Mouse (Mus musculus) small intestine, adult 2 months (tissue): ENCODE results near the gene Rec114. TPM values are rescaled to one million over a fixed set of nuclear protein-coding genes. Genes with fewer than 3 reads are reported as not detected.

Source experiments
- H3K27ac ChIP-seq: fragments of 200-500 bp; 2 replicates; pipeline ENCODE4 v1.5.1; 2012; ENCODE audit warnings: low read depth, low read length, control low read depth, inconsistent platforms; ENCODE audit not compliant: insufficient read depth
- H3K27me3 ChIP-seq: fragments of 200-500 bp; 2 replicates; pipeline ENCODE4 v1.6.1; 2012; ENCODE audit warnings: mild to moderate bottlenecking, moderate library complexity, low read length, inconsistent platforms; ENCODE audit not compliant: control insufficient read depth, insufficient read depth
- H3K36me3 ChIP-seq: fragments of 200-500 bp; 2 replicates; pipeline ENCODE4 v1.6.1; 2012; ENCODE audit warnings: mild to moderate bottlenecking, low read length, control low read depth, inconsistent platforms; ENCODE audit not compliant: control insufficient read depth, insufficient read depth
- H3K4me1 ChIP-seq: fragments of 200-500 bp; 2 replicates; pipeline ENCODE4 v1.6.1; 2012; ENCODE audit warnings: low read length, inconsistent platforms, mixed read lengths; ENCODE audit not compliant: control insufficient read depth, insufficient read depth, insufficient read length
- H3K4me3 ChIP-seq: fragments of 200-500 bp; 2 replicates; pipeline ENCODE4 v1.5.1; 2012; ENCODE audit warnings: low read depth, mild to moderate bottlenecking, control low read depth, inconsistent platforms, low read length, moderate library complexity
- CTCF ChIP-seq: fragments of 200-500 bp; IDR thresholded peaks from 2 replicates; pipeline ENCODE4 v1.5.1; 2012; ENCODE audit warnings: low read depth, mild to moderate bottlenecking, control low read depth, inconsistent platforms, low read length, moderate library complexity, mixed read lengths; ENCODE audit not compliant: insufficient replicate concordance, insufficient read length; ENCODE audit errors: extremely low read depth
- POLR2A ChIP-seq: fragments of 200-500 bp; IDR thresholded peaks from 2 replicates; pipeline ENCODE4 v1.6.1; 2012; ENCODE audit warnings: low read depth, mild to moderate bottlenecking, control low read depth, inconsistent platforms, low read length, moderate library complexity
- WGBS: fragments of 180-500 bp; shearing (Covaris S2); methylation state at CpG from one replicate; pipeline ENCODE4 v1.1.7; 2018; 5-methylcytosine and 5-hydroxymethylcytosine counted together
- polyA plus RNA-seq: library from polyadenylated mRNA; depleted of rRNA; stranded (reverse); fragments of >200 nt; gene quantifications from 2 replicates; pipeline ENCODE4 v1.2.3, GENCODE M21; 2012; rRNA removed

The Rec114 gene
- polyA plus RNA-seq, 1 experiment, result not detected

- WGBS, result 67% methylated on average over 2 of the region's 2 CpGs
- no peak for TF ChIP-seq POLR2A
- no peak for TF ChIP-seq CTCF
- no peak overlapping the region for H3K4me3 ChIP-seq
Observed at GRCm38 (mm10) chr9:58630441-58630840, 113.3 kb downstream of the Rec114 start.

GRCm38 (mm10) chr9:58627197-58627596 lies 116.6 kb downstream of the Rec114 start:
- Histone ChIP-seq H3K36me3 (peaks cover 18% of the 10 kb centered on the region), H3K4me3 (no peak overlapping the region), H3K27ac (no peak overlapping the region), H3K27me3 (no peaks in the 10 kb centered on the region), H3K4me1 (no peaks in the 10 kb centered on the region)
- WGBS, result 14% methylated on average over 2 of the region's 2 CpGs
- no peak for TF ChIP-seq CTCF
- no peak for TF ChIP-seq POLR2A

More at GRCm38 (mm10) chr9:58630441-58630840, 113.3 kb downstream of the Rec114 start:
- no peaks in the 10 kb centered on the region for H3K27me3 ChIP-seq
- H3K36me3 ChIP-seq, result peaks cover 15% of the 10 kb centered on the region
- H3K27ac ChIP-seq, result no peak overlapping the region
- no peaks in the 10 kb centered on the region for H3K4me1 ChIP-seq

GRCm38 (mm10) chr9:58623009-58623408 lies 120.8 kb downstream of the Rec114 start:
- Histone ChIP-seq H3K4me3 (no peak overlapping the region), H3K4me1 (peaks cover 4% of the 10 kb centered on the region; the same call in 1 of the 2 replicates), H3K27me3 (no peaks in the 10 kb centered on the region), H3K27ac (no peak overlapping the region), H3K36me3 (peaks cover 9% of the 10 kb centered on the region)
- no peak for TF ChIP-seq POLR2A
- TF ChIP-seq CTCF, result no peak
- 74% methylated on average over 1 of the region's 1 CpGs for WGBS

GRCm38 (mm10) chr9:58615064-58615938 lies 128.5 kb downstream of the Rec114 start:
- Histone ChIP-seq H3K4me1 (peaks cover 4% of the 10 kb centered on the region; the same call in 1 of the 2 replicates), H3K4me3 (no peak overlapping the region), H3K36me3 (no peaks in the 10 kb centered on the region; the same call in 1 of the 2 replicates), H3K27me3 (no peaks in the 10 kb centered on the region), H3K27ac (no peak overlapping the region)
- WGBS, result 63% methylated on average over 3 of the region's 3 CpGs
- TF ChIP-seq CTCF (no peak), POLR2A (no peak)

GRCm38 (mm10) chr9:58613790-58614189 lies 130.0 kb downstream of the Rec114 start:
- WGBS, result 71% methylated on average over 1 of the region's 1 CpGs
- TF ChIP-seq POLR2A (no peak), CTCF (no peak)
- H3K4me1 ChIP-seq, result peaks cover 3% of the 10 kb centered on the region; the same call in 1 of the 2 replicates
- H3K4me3 ChIP-seq, result no peak overlapping the region
- H3K27ac ChIP-seq, result no peak overlapping the region
- no peaks in the 10 kb centered on the region; the same call in 1 of the 2 replicates for H3K36me3 ChIP-seq
- no peaks in the 10 kb centered on the region for H3K27me3 ChIP-seq

Other genes with a start within 250 kb of the Rec114 start
- 3.2 and 4.8 TPM in 2 replicates for gene Cd276, start 188.5 kb downstream of the Rec114 start, polyA plus RNA-seq
- 166 and 317 TPM in 2 replicates for gene Nptn, start 161.7 kb downstream of the Rec114 start, polyA plus RNA-seq
- gene Hcn4, start 79.4 kb upstream of the Rec114 start, polyA plus RNA-seq, result 0.79 and 1.2 TPM in 2 replicates